Comparison of ENCODE assay signal across 7 mouse cellular contexts in genomic region chr19:10013348-10013747, GRCm38 (mm10). TPM values are rescaled to one million over a fixed set of nuclear protein-coding genes. Genes with fewer than 3 reads are reported as not detected.
DNase-seq lines count a peak whose midpoint lies in the region; ATAC-seq and TF ChIP-seq lines count a peak whose summit lies in the region.

No protein-coding gene starts in this region.

- H3K27me3 ChIP-seq in testis, adult 2 months (ENCODE audit: control insufficient read depth, insufficient read depth, low read length): no peaks in the 10 kb centered on the region
- H3K27me3 ChIP-seq in limb, embryonic 15.5 days: no peaks in the 10 kb centered on the region

- peaks cover 12% of the 10 kb centered on the region for H3K4me1 ChIP-seq in testis, adult 2 months (ENCODE audit: control insufficient read depth, insufficient read depth, low read length)
- H3K4me1 ChIP-seq in embryonic fibroblast, embryonic 13.5 days (ENCODE audit: control insufficient read depth, insufficient read depth, low read length): peaks cover 10% of the 10 kb centered on the region
- peaks cover 42% of the 10 kb centered on the region for H3K4me1 ChIP-seq in limb, embryonic 15.5 days

- no peak for TF ChIP-seq CTCF in testis, adult 2 months (IDR thresholded peaks at IDR 0.05; ENCODE audit: control insufficient read depth, insufficient read depth, insufficient replicate concordance, low read depth, low read length)
- no peak for TF ChIP-seq CTCF in embryonic fibroblast, embryonic 13.5 days (IDR thresholded peaks at IDR 0.05; ENCODE audit: borderline replicate concordance, insufficient read depth, low read length)

- peak overlapping the region; percentile 28; the same call in 1 of the 2 replicates for H3K9ac ChIP-seq in limb, embryonic 15.5 days

- H3K4me3 ChIP-seq in testis, adult 2 months (ENCODE audit: control insufficient read depth, low read depth, low read length): no peak overlapping the region
- H3K4me3 ChIP-seq in embryonic fibroblast, embryonic 13.5 days (ENCODE audit: insufficient read depth, low read length): no peak overlapping the region
- H3K4me3 ChIP-seq in limb, embryonic 15.5 days: no peak overlapping the region

- 0 out of 2 replicates have a peak overlapping the region, but pooled peaks have one; percentile 14 for H3K4me2 ChIP-seq in limb, embryonic 15.5 days

- 17% methylated on average over 3 of the region's 3 CpGs for WGBS in limb, embryonic 15.5 days

- H3K27ac ChIP-seq in testis, adult 2 months (ENCODE audit: control insufficient read depth, insufficient read depth, low read depth, low read length): peak overlapping the region; percentile 68; the same call in 1 of the 2 replicates
- H3K27ac ChIP-seq in embryonic fibroblast, embryonic 13.5 days (ENCODE audit: insufficient read depth, low read length): peak overlapping the region; percentile 96
- H3K27ac ChIP-seq in limb, embryonic 15.5 days: peak overlapping the region; percentile 92

- DNase-seq in testis, postnatal 14 days (ENCODE audit: low spot score): no peak

- no peaks in the 10 kb centered on the region for H3K9me3 ChIP-seq in limb, embryonic 15.5 days

- ATAC-seq in limb, embryonic 15.5 days (ENCODE audit: insufficient number of reproducible peaks, low FRiP score, low TSS enrichment, low read depth): no peak
- no peak for ATAC-seq in frontal cortex, adult (ENCODE audit: low TSS enrichment)
- no peak for ATAC-seq in megakaryocyte, adult 5-6 weeks (ENCODE audit: poor library complexity, severe bottlenecking)
- ATAC-seq in erythroid progenitor cell, adult 5-6 weeks (replicated peaks; ENCODE audit: low FRiP score, poor library complexity, severe bottlenecking): no peak

- H3K36me3 ChIP-seq in testis, adult 2 months (ENCODE audit: control insufficient read depth, insufficient read depth, low read length): no peaks in the 10 kb centered on the region
- no peaks in the 10 kb centered on the region for H3K36me3 ChIP-seq in limb, embryonic 15.5 days

- no peak for TF ChIP-seq POLR2A in testis, adult 2 months (IDR thresholded peaks at IDR 0.05; ENCODE audit: control insufficient read depth, low read depth, low read length)
- TF ChIP-seq POLR2A in embryonic fibroblast, embryonic 13.5 days (IDR thresholded peaks at IDR 0.05; ENCODE audit: low read depth, low read length): 0 out of 2 replicates have a peak, but pooled peaks have one; percentile 7

RNA-seq across cellular contexts. Expression of gene Rab3il1, which starts 11.9 kb away (rescaled TPM):
- 362 and 384 TPM in 2 replicates for polyA plus RNA-seq in testis, adult 2 months (2012; rRNA removed)
- polyA plus RNA-seq in embryonic fibroblast, embryonic 13.5 days (2011; ENCODE audit: insufficient read length, low read depth, missing spikeins): 6.5 and 18.2 TPM in 2 replicates
- 44.8 and 45.1 TPM in 2 replicates for polyA plus RNA-seq in limb, embryonic 15.5 days (2015; fragmentation: Nextera tagmentation; extraction: Ambion mirVana)
- 3.1 and 5.6 TPM in 2 replicates for total RNA-seq in megakaryocyte, adult 5-6 weeks (2015)
- 7.1 and 11.8 TPM in 2 replicates for total RNA-seq in megakaryocyte, adult 5-6 weeks (2017)
- 252 and 262 TPM in 2 replicates for total RNA-seq in erythroid progenitor cell, adult 5-6 weeks (2015; ENCODE audit: low replicate concordance)
- 345 and 413 TPM in 2 replicates for total RNA-seq in erythroid progenitor cell, adult 5-6 weeks (2017; ENCODE audit: low replicate concordance)

RNA-seq across cellular contexts. Expression of gene Best1, which starts 11.9 kb away (rescaled TPM):
- 339 and 362 TPM in 2 replicates for polyA plus RNA-seq in testis, adult 2 months (2012; rRNA removed)
- polyA plus RNA-seq in embryonic fibroblast, embryonic 13.5 days (2011; ENCODE audit: insufficient read length, low read depth, missing spikeins): 0.33 and 0.60 TPM in 2 replicates
- polyA plus RNA-seq in limb, embryonic 15.5 days (2015; fragmentation: Nextera tagmentation; extraction: Ambion mirVana): 1.9 and 2.1 TPM in 2 replicates
- total RNA-seq in megakaryocyte, adult 5-6 weeks (2015): not detected in 2 replicates
- not detected in 2 replicates for total RNA-seq in megakaryocyte, adult 5-6 weeks (2017)
- total RNA-seq in erythroid progenitor cell, adult 5-6 weeks (2015; ENCODE audit: low replicate concordance): not detected in 2 replicates
- total RNA-seq in erythroid progenitor cell, adult 5-6 weeks (2017; ENCODE audit: low replicate concordance): not detected in 2 replicates

RNA-seq across cellular contexts. Expression of gene Fads3, which starts 28.0 kb away (rescaled TPM):
- 7.6 and 12.0 TPM in 2 replicates for polyA plus RNA-seq in testis, adult 2 months (2012; rRNA removed)
- polyA plus RNA-seq in embryonic fibroblast, embryonic 13.5 days (2011; ENCODE audit: insufficient read length, low read depth, missing spikeins): 115 and 142 TPM in 2 replicates
- 12.7 and 17.1 TPM in 2 replicates for polyA plus RNA-seq in limb, embryonic 15.5 days (2015; fragmentation: Nextera tagmentation; extraction: Ambion mirVana)
- 0.76 and 0.91 TPM in 2 replicates for total RNA-seq in megakaryocyte, adult 5-6 weeks (2015)
- 1.8 and 1.9 TPM in 2 replicates for total RNA-seq in megakaryocyte, adult 5-6 weeks (2017)
- 15.5 and 16.3 TPM in 2 replicates for total RNA-seq in erythroid progenitor cell, adult 5-6 weeks (2015; ENCODE audit: low replicate concordance)
- total RNA-seq in erythroid progenitor cell, adult 5-6 weeks (2017; ENCODE audit: low replicate concordance): 9.4 and 12.6 TPM in 2 replicates

RNA-seq across cellular contexts. Expression of gene Fth1, which starts 33.0 kb away (rescaled TPM):
- 268 and 313 TPM in 2 replicates for polyA plus RNA-seq in testis, adult 2 months (2012; rRNA removed)
- polyA plus RNA-seq in embryonic fibroblast, embryonic 13.5 days (2011; ENCODE audit: insufficient read length, low read depth, missing spikeins): 1,225 and 1,491 TPM in 2 replicates
- 1,462 and 1,539 TPM in 2 replicates for polyA plus RNA-seq in limb, embryonic 15.5 days (2015; fragmentation: Nextera tagmentation; extraction: Ambion mirVana)
- 1,271 and 1,296 TPM in 2 replicates for total RNA-seq in megakaryocyte, adult 5-6 weeks (2015)
- total RNA-seq in megakaryocyte, adult 5-6 weeks (2017): 513 and 615 TPM in 2 replicates
- total RNA-seq in erythroid progenitor cell, adult 5-6 weeks (2015; ENCODE audit: low replicate concordance): 2,541 and 2,855 TPM in 2 replicates
- 1,910 and 2,502 TPM in 2 replicates for total RNA-seq in erythroid progenitor cell, adult 5-6 weeks (2017; ENCODE audit: low replicate concordance)

Comparison
In these comparisons a context has a peak if more than half of its experiments do, and no peak if none do; other contexts are left out.
1. RNA of gene Best1, which starts 11.9 kb away (polyA plus RNA-seq): 339 to 362 TPM in testis, adult 2 months; 1.9 to 2.1 TPM in limb, embryonic 15.5 days and 0.33 to 0.60 TPM in embryonic fibroblast, embryonic 13.5 days; every median in the first group is over 100 times any median in the second.
2. Peak in every context shown above with its lines, with median percentiles within 50 percentile points of each other: H3K27ac ChIP-seq.